Mouse (Mus musculus) CH12.LX (cell line): ENCODE data around the gene Stt3b. TPM values are rescaled to one million over a fixed set of nuclear protein-coding genes. Genes with fewer than 3 reads are reported as not detected.

Experiments
- DNase-seq: peaks from one replicate; pipeline ENCODE4 v3.0.0-alpha.2; 2013; ENCODE audit errors: extremely low read depth
- H3K27ac ChIP-seq: 2 replicates; pipeline ENCODE4 v1.5.1; 2012; ENCODE audit warnings: low read depth, mild to moderate bottlenecking, control low read depth, moderate library complexity; ENCODE audit not compliant: insufficient read depth
- H3K27me3 ChIP-seq: replicated peaks from 2 replicates; pipeline ENCODE3; 2012; ENCODE audit warnings: inconsistent platforms
- H3K36me3 ChIP-seq, 2 experiments: replicated peaks in 1 of 2; 2 replicates each; pipeline versions ENCODE3 to v1.6.1; 2012; ENCODE audit warnings: inconsistent platforms in 1 of 2, low read length in 1 of 2, mild to moderate bottlenecking in 1 of 2, mixed read lengths in 1 of 2, moderate library complexity in 1 of 2; ENCODE audit not compliant: control insufficient read depth in 1 of 2, insufficient read depth in 1 of 2
- H3K4me1 ChIP-seq, 2 experiments: 2 replicates each; pipeline ENCODE4 v1.6.1; 2012; ENCODE audit warnings: inconsistent platforms in 1 of 2, moderate library complexity in 1 of 2; ENCODE audit not compliant: insufficient read depth in 2 of 2, control insufficient read depth in 1 of 2
- H3K4me2 ChIP-seq: 2 replicates; pipeline ENCODE4 v1.6.1; 2012; ENCODE audit warnings: low read depth, mild to moderate bottlenecking, control low read depth; ENCODE audit not compliant: poor library complexity, insufficient read depth, severe bottlenecking
- H3K4me3 ChIP-seq, 3 experiments: fragments of 150-350 bp in 1 of 3; sonication (generic) in 1 of 3; replicated peaks in 1 of 3; 2 replicates each; pipeline versions ENCODE3 to v1.5.1; 2011 to 2012; ENCODE audit warnings: low read depth in 2 of 3, low read length in 2 of 3, mild to moderate bottlenecking in 2 of 3, moderate library complexity in 2 of 3, control low read depth in 1 of 3, improper control_type of control experiment in 1 of 3, inconsistent platforms in 1 of 3, mixed read lengths in 1 of 3; ENCODE audit not compliant: poor library complexity in 1 of 3
- H3K79me2 ChIP-seq: replicated peaks from 2 replicates; pipeline ENCODE4 v1.6.1; 2012; ENCODE audit warnings: mild to moderate bottlenecking, moderate library complexity; ENCODE audit not compliant: control insufficient read depth, poor library complexity, insufficient read depth, severe bottlenecking; ENCODE audit errors: extremely low read depth
- H3K9ac ChIP-seq: 2 replicates; pipeline ENCODE4 v1.6.1; 2012; ENCODE audit warnings: low read depth, mild to moderate bottlenecking, control low read depth, moderate library complexity; ENCODE audit not compliant: insufficient read depth
- H3K9me3 ChIP-seq: replicated peaks from 2 replicates; pipeline ENCODE3; 2012; ENCODE audit warnings: low read length, inconsistent platforms, mixed read lengths
- BHLHE40 ChIP-seq: IDR thresholded peaks from 2 replicates; pipeline ENCODE4 v1.6.1; 2011; ENCODE audit warnings: mild to moderate bottlenecking, low read depth, low read length, improper control_type of control experiment
- CTCF ChIP-seq, 2 experiments: IDR thresholded peaks in 1 of 2; conservative IDR thresholded peaks in 1 of 2; 2 replicates each; pipeline ENCODE4 v1.5.1; 2011 to 2012; ENCODE audit warnings: low read depth in 2 of 2, low read length in 2 of 2, improper control_type of control experiment in 1 of 2, inconsistent platforms in 1 of 2, mild to moderate bottlenecking in 1 of 2, moderate library complexity in 1 of 2
- E2F4 ChIP-seq: IDR thresholded peaks from 2 replicates; pipeline ENCODE4 v1.6.1; 2011; ENCODE audit warnings: low read depth, low read length, improper control_type of control experiment; ENCODE audit not compliant: insufficient replicate concordance
- EP300 ChIP-seq: IDR thresholded peaks from 2 replicates; pipeline ENCODE4 v1.6.1; 2011; ENCODE audit warnings: low read length, improper control_type of control experiment
- ETS1 ChIP-seq: conservative IDR thresholded peaks from 2 replicates; pipeline ENCODE4 v1.6.1; 2012; ENCODE audit warnings: low read depth, mild to moderate bottlenecking, inconsistent platforms, low read length, improper control_type of control experiment, moderate library complexity
- HCFC1 ChIP-seq: IDR thresholded peaks from 2 replicates; pipeline ENCODE4 v1.6.1; 2012; ENCODE audit warnings: low read depth, mild to moderate bottlenecking, inconsistent platforms, low read length, improper control_type of control experiment
- IRF4 ChIP-seq: IDR thresholded peaks from 2 replicates; pipeline ENCODE4 v1.6.1; 2014; ENCODE audit warnings: low read depth, mild to moderate bottlenecking, inconsistent platforms, low read length, improper control_type of control experiment
- JUND ChIP-seq: conservative IDR thresholded peaks from 2 replicates; pipeline ENCODE4 v1.6.1; 2011; ENCODE audit warnings: low read depth, low read length, improper control_type of control experiment
- KAT2A ChIP-seq: IDR thresholded peaks from 2 replicates; pipeline ENCODE4 v1.6.1; 2012; ENCODE audit warnings: low read length, improper control_type of control experiment, inconsistent platforms; ENCODE audit not compliant: insufficient replicate concordance
- MAX ChIP-seq: IDR thresholded peaks from 2 replicates; pipeline ENCODE4 v1.6.1; 2011; ENCODE audit warnings: low read length, improper control_type of control experiment
- MAZ ChIP-seq: IDR thresholded peaks from 2 replicates; pipeline ENCODE4 v1.6.1; 2012; ENCODE audit warnings: low read depth, mild to moderate bottlenecking, inconsistent platforms, low read length, improper control_type of control experiment, moderate library complexity
- MXI1 ChIP-seq: IDR thresholded peaks from 2 replicates; pipeline ENCODE4 v1.6.1; 2011; ENCODE audit warnings: mild to moderate bottlenecking, low read depth, low read length, improper control_type of control experiment
- MYC ChIP-seq: IDR thresholded peaks from 2 replicates; pipeline ENCODE4 v1.6.1; 2011; ENCODE audit warnings: low read depth, mild to moderate bottlenecking, improper control_type of control experiment, low read length
- NELFE ChIP-seq: IDR thresholded peaks from 2 replicates; pipeline ENCODE4 v1.6.1; 2011; ENCODE audit warnings: low read depth, low read length, improper control_type of control experiment
- NRF1 ChIP-seq: IDR thresholded peaks from 2 replicates; pipeline ENCODE4 v1.6.1; 2014; ENCODE audit warnings: low read depth, mild to moderate bottlenecking, inconsistent platforms, low read length, improper control_type of control experiment, moderate library complexity
- PAX5 ChIP-seq: IDR thresholded peaks from 2 replicates; pipeline ENCODE4 v1.6.1; 2012; ENCODE audit warnings: low read length, inconsistent platforms, mixed read lengths
- POLR2AphosphoS2 ChIP-seq: IDR thresholded peaks from 2 replicates; pipeline ENCODE4 v1.6.1; 2011; ENCODE audit warnings: low read depth, low read length, improper control_type of control experiment
- RAD21 ChIP-seq: IDR thresholded peaks from 2 replicates; pipeline ENCODE4 v1.6.1; 2011; ENCODE audit warnings: low read depth, mild to moderate bottlenecking, low read length, improper control_type of control experiment, moderate library complexity
- RCOR1 ChIP-seq: conservative IDR thresholded peaks from 2 replicates; pipeline ENCODE4 v1.6.1; 2012; ENCODE audit warnings: low read depth, mild to moderate bottlenecking, inconsistent platforms, low read length, improper control_type of control experiment
- SIN3A ChIP-seq: IDR thresholded peaks from 2 replicates; pipeline ENCODE4 v1.6.1; 2012; ENCODE audit warnings: low read length, improper control_type of control experiment, inconsistent platforms
- UBTF ChIP-seq: IDR thresholded peaks from 2 replicates; pipeline ENCODE4 v1.6.1; 2012; ENCODE audit warnings: low read depth, mild to moderate bottlenecking, inconsistent platforms, low read length, improper control_type of control experiment, moderate library complexity
- USF2 ChIP-seq: conservative IDR thresholded peaks from 2 replicates; pipeline ENCODE4 v1.6.1; 2011; ENCODE audit warnings: low read depth, low read length, improper control_type of control experiment
- ZKSCAN1 ChIP-seq: IDR thresholded peaks from 2 replicates; pipeline ENCODE4 v1.6.1; 2012; ENCODE audit warnings: low read depth, inconsistent platforms, low read length, improper control_type of control experiment, borderline replicate concordance
- ZNF384 ChIP-seq: IDR thresholded peaks from 2 replicates; pipeline ENCODE4 v1.6.1; 2012; ENCODE audit warnings: low read depth, low read length, improper control_type of control experiment, inconsistent platforms
- dilution Hi-C: fragments of 300-500 bp; cut with MboI; formaldehyde crosslinking; loops from 2 replicates; pipeline ENCODE4 v1.14.3; 2020; ENCODE audit warnings: low sequenced_read_pairs; ENCODE audit not compliant: extremely low pct_unique_long_range_greater_than_20kb, extremely low pct_ligation_motif_present
- in situ Hi-C: fragments of 300-500 bp; cut with MboI; formaldehyde crosslinking; loops from 3 replicates; pipeline ENCODE4 v1.14.3; 2019; ENCODE audit warnings: low sequenced_read_pairs, low pct_ligation_motif_present, low pct_unique_long_range_greater_than_20kb, mixed read lengths
- polyA plus RNA-seq: library from polyadenylated mRNA; unstranded; fragments of >175 nt; gene quantifications from 2 replicates; pipeline ENCODE4 v1.2.1, GENCODE M21; 2012; ENCODE audit warnings: low read depth; ENCODE audit not compliant: insufficient read length
- total RNA-seq, 2 experiments: library from RNA; depleted of rRNA; stranded (reverse); fragments of 300-350 nt in 1 of 2; fragments of >200 nt in 1 of 2; gene quantifications; 2 replicates each; pipeline ENCODE4 v1.2.3; 2012 to 2014

The Stt3b gene
- total and polyA plus RNA-seq, 3 experiments, result 103 to 155 (median 118) TPM

DNA sequence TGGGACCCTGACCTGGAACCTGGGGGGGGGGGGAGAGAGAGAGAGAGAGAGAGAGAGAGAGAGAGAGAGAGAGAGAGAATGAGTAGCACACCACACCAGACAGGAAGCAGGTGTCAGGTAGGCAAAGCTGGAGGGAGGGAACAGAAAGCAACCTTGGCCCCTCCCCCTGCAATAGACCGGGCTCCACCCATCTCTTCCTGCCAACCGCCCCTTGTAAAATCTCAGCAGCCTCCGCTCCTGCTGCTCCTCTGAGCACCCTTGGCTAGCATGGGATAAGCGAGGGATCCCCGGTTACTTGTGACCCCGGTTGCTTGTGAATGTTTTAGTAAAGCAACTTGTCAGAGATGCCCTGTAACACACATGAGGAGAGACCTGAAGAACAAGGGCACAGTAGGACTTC, 104.7 kb downstream of the Stt3b start:
- H3K4me1 ChIP-seq, result peaks cover 9 to 35% of the 10 kb centered on the region in 2 experiments
- TF ChIP-seq NELFE, result no peak
- no peak for TF ChIP-seq SIN3A
- TF ChIP-seq MAX, result no peak
- TF ChIP-seq IRF4, result no peak
- no peak for TF ChIP-seq ETS1
- no peak for TF ChIP-seq JUND
- TF ChIP-seq UBTF, result no peak
- no peak for TF ChIP-seq POLR2AphosphoS2
- TF ChIP-seq PAX5, result no peak
- TF ChIP-seq HCFC1, result no peak
- no peak for TF ChIP-seq CTCF (conservative IDR thresholded peaks at IDR 0.05 in 1 of 2, IDR thresholded peaks at IDR 0.05 in 1 of 2; ENCODE audit: low read depth in 2 of 2, low read length in 2 of 2)
- TF ChIP-seq MYC, result no peak
- no peak for TF ChIP-seq NRF1
- no peak for TF ChIP-seq RAD21
- TF ChIP-seq ZNF384, result no peak
- no peak for TF ChIP-seq EP300
- TF ChIP-seq E2F4, result no peak
- H3K36me3 ChIP-seq, result no peaks in the 10 kb centered on the region
- H3K27ac ChIP-seq, result no peak overlapping the region
- dilution Hi-C loops (no loop called here), in situ Hi-C loops (no loop called here)
- peak; percentile 53 for DNase-seq
- H3K4me3 ChIP-seq, result no peak overlapping the region
- H3K4me2 ChIP-seq, result no peak overlapping the region
- no peak overlapping the region for H3K9ac ChIP-seq
- no peaks in the 10 kb centered on the region for H3K27me3 ChIP-seq
- H3K79me2 ChIP-seq, result no peaks in the 10 kb centered on the region
- H3K9me3 ChIP-seq, result no peaks in the 10 kb centered on the region

- H3K36me3 ChIP-seq, result no peaks in the 10 kb centered on the region
- dilution Hi-C loops, result no loop called here
- in situ Hi-C loops, result no loop called here
- TF ChIP-seq MYC (no peak), POLR2AphosphoS2 (no peak), EP300 (no peak), IRF4 (no peak), BHLHE40 (no peak), MAZ (no peak), UBTF (no peak), ETS1 (no peak), NELFE (no peak), KAT2A (no peak), JUND (no peak), MAX (no peak), ZKSCAN1 (no peak), HCFC1 (no peak), RCOR1 (no peak), MXI1 (no peak), USF2 (no peak)
- H3K4me1 ChIP-seq, result peaks cover 9 to 35% of the 10 kb centered on the region in 2 experiments
- no peaks in the 10 kb centered on the region for H3K27me3 ChIP-seq
- DNase-seq, result peak; percentile 52
- no peaks in the 10 kb centered on the region for H3K9me3 ChIP-seq
- H3K9ac ChIP-seq, result no peak overlapping the region
- no peak overlapping the region for H3K27ac ChIP-seq
- H3K4me3 ChIP-seq, result no peak overlapping the region
- peak overlapping the region; percentile 42 for H3K4me2 ChIP-seq
- H3K79me2 ChIP-seq, result no peaks in the 10 kb centered on the region
Observed at GRCm38 (mm10) chr9:115203136-115203535, 107.1 kb downstream of the Stt3b start.
